Mouse (Mus musculus): ENCODE measurements around the gene Adamts7. TPM values are rescaled to one million over a fixed set of nuclear protein-coding genes. Genes with fewer than 3 reads are reported as not detected.

Gene Adamts7
- total RNA-seq, 2 experiments from 2014 or later = not detected

DNA sequence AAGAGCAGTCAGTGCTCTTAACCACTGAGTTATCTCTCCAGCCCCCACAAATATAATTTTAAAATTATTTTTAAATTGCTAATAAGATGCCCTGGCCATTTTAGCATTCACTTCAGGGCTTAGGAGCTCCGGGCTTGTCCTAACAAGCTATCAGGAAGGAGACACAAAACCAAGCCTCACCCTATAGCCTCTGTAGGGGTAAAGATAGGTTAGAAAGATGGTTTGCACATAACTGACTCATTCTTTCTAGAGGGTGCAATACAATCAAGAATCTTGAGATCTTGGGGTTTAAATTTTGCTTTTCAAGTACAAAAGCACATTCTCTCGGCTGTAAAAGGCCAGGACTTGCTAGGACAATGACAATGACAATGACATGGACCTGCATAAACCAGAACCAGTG lies 86.2 kb downstream of the Adamts7 start:
- no peak for ATAC-seq (replicated peaks; ENCODE audit: low FRiP score, low TSS enrichment, poor library complexity, severe bottlenecking)

DNA sequence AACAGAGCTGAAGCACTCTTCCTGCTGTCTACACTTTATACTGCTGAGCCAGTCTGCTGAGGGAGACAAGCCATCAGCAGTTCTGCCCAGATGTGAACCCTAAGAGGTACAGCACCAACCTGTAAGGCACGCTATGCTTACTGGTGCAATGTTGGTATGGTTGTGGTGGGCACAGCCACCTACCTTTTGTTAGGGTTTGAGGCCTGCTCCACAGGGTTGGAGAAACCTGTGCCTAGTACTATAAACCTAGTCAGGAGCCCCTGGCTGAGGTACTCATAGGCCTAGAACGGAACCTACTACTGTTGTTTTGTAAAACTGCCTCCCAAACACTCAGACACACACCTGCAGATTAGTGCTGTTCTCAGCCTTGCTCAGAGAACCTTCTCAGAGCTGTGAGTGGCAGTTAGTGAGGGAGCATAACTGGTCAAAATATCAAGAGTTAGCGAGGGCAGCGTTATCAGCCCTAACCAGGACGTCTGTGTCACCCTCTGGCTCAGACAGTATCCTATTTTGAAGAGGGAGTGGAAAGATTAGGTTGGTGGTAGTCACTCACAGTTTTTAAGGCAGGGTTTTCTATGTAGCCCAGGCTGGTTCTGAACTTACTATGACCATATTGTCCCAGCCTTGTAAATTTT lies 87.4 kb downstream of the Adamts7 start:
- ATAC-seq (replicated peaks; ENCODE audit: low FRiP score, low TSS enrichment, poor library complexity, severe bottlenecking) = peak; percentile 83

DNA sequence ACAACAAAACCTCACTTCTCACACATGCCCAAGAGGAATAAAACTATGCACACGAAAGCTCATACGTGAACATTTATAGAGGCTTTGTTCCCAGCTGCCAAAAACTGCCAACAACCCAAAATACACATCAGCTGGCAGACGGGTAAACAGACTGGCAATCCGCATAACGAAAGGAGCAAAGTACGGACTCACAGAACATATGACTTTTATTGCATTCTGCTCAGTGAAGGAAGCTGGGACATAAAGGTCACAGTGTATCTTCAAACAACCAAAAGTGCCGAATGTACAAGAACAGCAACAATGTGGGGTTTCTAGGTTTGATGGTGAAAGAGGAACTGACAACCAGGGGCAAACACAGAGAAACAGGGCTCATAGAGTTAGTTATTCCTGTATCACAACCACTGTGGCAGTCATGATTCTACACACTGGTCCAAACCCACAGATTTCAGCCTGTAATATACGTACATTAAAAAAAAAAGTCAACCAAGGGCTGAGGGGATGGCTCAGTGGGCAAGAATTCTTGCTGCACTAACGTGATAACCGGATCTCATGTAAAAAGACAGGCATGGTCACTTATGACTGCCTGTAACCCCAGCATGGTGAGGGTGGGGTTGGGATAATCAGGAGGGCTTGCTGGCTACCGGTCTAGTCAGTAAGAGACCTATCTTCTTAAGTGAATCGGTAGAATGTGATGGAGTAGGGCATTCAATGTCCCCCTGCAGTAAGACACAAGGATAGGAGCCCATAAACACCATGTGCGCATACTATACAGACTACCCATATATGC lies 88.3 kb downstream of the Adamts7 start:
- peak; percentile 52 for ATAC-seq (replicated peaks; ENCODE audit: low FRiP score, low TSS enrichment, poor library complexity, severe bottlenecking)

DNA sequence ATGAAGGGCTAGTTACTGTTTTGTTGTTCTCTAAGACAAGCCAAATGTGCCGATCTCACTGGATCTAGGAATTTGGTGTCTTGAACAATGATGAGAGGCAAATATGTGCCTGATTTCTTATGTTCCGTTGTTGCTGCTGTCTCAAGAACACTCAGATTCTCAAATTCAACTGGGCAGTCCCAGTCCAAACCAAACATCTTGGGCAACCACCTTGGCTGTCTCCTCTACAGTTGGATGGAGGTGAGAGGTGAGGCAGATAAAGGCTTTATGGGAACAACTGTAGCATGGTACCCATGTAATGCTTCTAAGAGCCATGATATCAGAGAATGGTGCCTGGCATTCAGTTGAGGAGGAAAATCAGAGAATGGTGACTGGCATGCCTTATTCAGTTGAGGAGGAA lies 90.3 kb downstream of the Adamts7 start:
- ATAC-seq (replicated peaks; ENCODE audit: low FRiP score, low TSS enrichment, poor library complexity, severe bottlenecking) = no peak

DNA sequence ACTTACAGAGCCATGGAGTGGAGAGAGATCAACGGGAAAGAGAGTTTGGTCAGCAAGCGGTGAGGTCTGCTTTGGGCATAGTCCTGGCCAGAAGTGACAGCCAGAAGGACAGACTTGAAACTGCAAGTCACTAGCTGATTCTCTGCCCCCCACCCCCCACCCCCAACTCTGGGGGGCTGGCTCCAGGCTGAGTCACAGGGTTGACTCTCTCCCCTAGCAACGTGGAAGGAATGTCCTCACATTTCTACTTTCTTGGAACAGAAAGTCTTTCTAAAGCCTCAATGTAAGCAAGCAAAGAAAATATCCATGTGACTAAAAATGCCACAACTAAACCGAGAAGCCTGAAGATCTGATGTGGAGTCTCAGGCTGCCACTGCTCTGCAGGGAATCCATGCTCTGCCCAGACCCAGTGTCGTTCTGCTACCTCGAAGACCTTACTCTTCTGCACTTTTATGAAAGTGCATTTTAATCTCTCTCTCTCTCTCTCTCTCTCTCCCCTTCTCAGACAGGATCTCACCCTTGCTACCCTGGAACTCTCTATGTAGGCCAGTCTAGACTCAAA lies 93.1 kb downstream of the Adamts7 start:
- ATAC-seq (replicated peaks; ENCODE audit: low FRiP score, low TSS enrichment, poor library complexity, severe bottlenecking) = no peak

DNA sequence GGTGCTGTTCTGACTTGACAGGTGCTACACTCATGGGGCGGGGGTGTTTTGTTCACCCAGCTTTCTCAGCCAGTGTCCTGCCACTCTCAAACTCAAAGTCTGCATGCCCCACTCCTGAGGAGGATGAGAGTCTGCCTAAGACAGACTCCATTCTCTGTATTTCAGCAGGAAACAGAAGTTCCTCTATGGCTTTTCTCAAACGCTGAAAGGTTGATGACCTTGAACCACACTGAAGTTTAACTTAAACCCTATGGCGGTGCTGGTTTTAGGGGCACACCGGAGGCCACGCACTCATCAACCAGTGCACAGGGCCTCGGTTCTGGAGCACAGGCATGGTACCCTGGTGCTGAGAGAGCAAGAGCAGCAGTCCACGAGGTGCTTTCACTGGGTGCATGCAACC lies 94.4 kb downstream of the Adamts7 start:
- 0 out of 2 replicates have a peak, but pooled peaks have one; percentile 1 for ATAC-seq (replicated peaks; ENCODE audit: low FRiP score, low TSS enrichment, poor library complexity, severe bottlenecking)

Other genes with a start within 250 kb of the Adamts7 start
- gene Ctsh, start 108.9 kb upstream of the Adamts7 start, total RNA-seq (2014; fragmentation: Nextera tagmentation) = 0.79 and 3.5 TPM in 2 replicates
- 1.6 and 2.3 TPM in 2 replicates for gene Ctsh, start 108.9 kb upstream of the Adamts7 start, total RNA-seq (2017)
- gene Morf4l1, start 48.3 kb upstream of the Adamts7 start, total RNA-seq (2014; fragmentation: Nextera tagmentation) = 253 and 288 TPM in 2 replicates
- 217 and 277 TPM in 2 replicates for gene Morf4l1, start 48.3 kb upstream of the Adamts7 start, total RNA-seq (2017)
- gene Tbc1d2b, start 107.7 kb downstream of the Adamts7 start, total RNA-seq (2014; fragmentation: Nextera tagmentation) = 53.8 and 66.1 TPM in 2 replicates
- gene Tbc1d2b, start 107.7 kb downstream of the Adamts7 start, total RNA-seq (2017) = 31.2 and 33.1 TPM in 2 replicates